Mouse (Mus musculus) kidney, adult 2 months (tissue): Measurements from ENCODE around the gene Rapgef5.

ENCODE experiments used
- CTCF ChIP-seq: fragments of 200-500 bp; conservative IDR thresholded peaks from 2 replicates; pipeline ENCODE4 v1.5.1; 2011; ENCODE audit warnings: low read depth, mild to moderate bottlenecking, control low read depth, low read length, moderate library complexity, mixed read lengths; ENCODE audit not compliant: insufficient read depth, insufficient read length
- POLR2A ChIP-seq: fragments of 200-500 bp; IDR thresholded peaks from one replicate; pipeline ENCODE4 v1.6.1; 2011; ENCODE audit warnings: low read depth, low read length, control low read depth

- TF ChIP-seq POLR2A (no peak), CTCF (no peak)
Measured at GRCm38 (mm10) chr12:117721748-117722150, 205.5 kb downstream of the Rapgef5 start.
